Mouse (Mus musculus) liver, adult 2 months (tissue): Measurements from ENCODE around the gene Cd247.

Experiments used
- CTCF ChIP-seq: fragments of 200-500 bp; IDR thresholded peaks from 2 replicates; pipeline ENCODE4 v1.5.1; 2011; ENCODE audit warnings: low read depth, low read length, control low read depth
- POLR2A ChIP-seq: fragments of 200-500 bp; IDR thresholded peaks from 2 replicates; pipeline ENCODE4 v1.6.1; 2011; ENCODE audit warnings: low read length, control low read depth; ENCODE audit not compliant: insufficient read depth; ENCODE audit errors: extremely low read depth

GRCm38 (mm10) chr1:165801709-165802310 is 13.3 kb downstream of the Cd247 start:
- TF ChIP-seq POLR2A (no peak), CTCF (no peak)
